Mouse (Mus musculus) G1E (cell line): Measurements from ENCODE around the gene Pus1. TPM values are rescaled to one million over a fixed set of nuclear protein-coding genes. Genes with fewer than 3 reads are reported as not detected.
A peak's percentile ranks its signal among the peaks of the same experiment; 100 is the strongest.
"Not testable (repeated sequence)": the region's sequence is repeated elsewhere in the genome, so short reads cannot be mapped to it uniquely, and the experiment has no call there.

Experiments
- ATAC-seq: 2 replicates; pipeline ENCODE4 v1.8.0; 2016; ENCODE audit warnings: mild to moderate bottlenecking; ENCODE audit not compliant: insufficient number of reproducible peaks, poor library complexity, low FRiP score, severe bottlenecking; ENCODE audit errors: extremely low read depth
- DNase-seq: peaks from one replicate; pipeline ENCODE4 v3.0.0; 2012; ENCODE audit warnings: low spot score
- H3K27me3 ChIP-seq: 2 replicates; pipeline ENCODE4 v1.6.1; 2012; ENCODE audit warnings: mild to moderate bottlenecking, low read length, inconsistent platforms; ENCODE audit not compliant: insufficient read depth
- H3K36me3 ChIP-seq: replicated peaks from 2 replicates; pipeline ENCODE3; 2012; ENCODE audit warnings: mild to moderate bottlenecking, inconsistent platforms
- H3K4me1 ChIP-seq: 2 replicates; pipeline ENCODE4 v1.6.1; 2012; ENCODE audit warnings: low read depth, low read length, inconsistent platforms, mixed read lengths; ENCODE audit not compliant: insufficient read depth
- H3K4me3 ChIP-seq: 2 replicates; pipeline ENCODE4 v1.5.1; 2012; ENCODE audit warnings: low read depth, mild to moderate bottlenecking, inconsistent platforms, low read length, moderate library complexity, mixed read lengths
- H3K9me3 ChIP-seq: replicated peaks from 2 replicates; pipeline ENCODE4 v1.6.1; 2012; ENCODE audit warnings: inconsistent platforms
- CTCF ChIP-seq: IDR thresholded peaks from 2 replicates; pipeline ENCODE4 v1.5.1; 2012; ENCODE audit warnings: low read depth, low read length, inconsistent platforms, mixed read lengths
- GATA1 ChIP-seq: IDR thresholded peaks from 2 replicates; pipeline ENCODE4 v1.6.1; 2012; ENCODE audit warnings: borderline replicate concordance, low read length, inconsistent platforms, mixed read lengths
- GATA2 ChIP-seq: IDR thresholded peaks from 2 replicates; pipeline ENCODE4 v1.6.1; 2012; ENCODE audit warnings: low read depth, low read length, inconsistent platforms, borderline replicate concordance
- POLR2AphosphoS5 ChIP-seq: IDR thresholded peaks from 2 replicates; pipeline ENCODE4 v1.6.1; 2012; ENCODE audit warnings: low read depth, low read length, inconsistent platforms; ENCODE audit not compliant: insufficient replicate concordance
- TAL1 ChIP-seq: conservative IDR thresholded peaks from 2 replicates; pipeline ENCODE4 v1.6.1; 2012; ENCODE audit warnings: low read depth, low read length, inconsistent platforms, mixed read lengths
- polyA plus RNA-seq: library from polyadenylated mRNA; stranded (reverse); fragments of >175 nt; gene quantifications from 2 replicates; pipeline ENCODE4 v1.2.3, GENCODE M21; 2012
- total RNA-seq, 2 experiments: library from RNA; stranded (forward) in 1 of 2; stranded (reverse) in 1 of 2; fragments of 200-1000 nt in 1 of 2; fragments of >200 nt in 1 of 2; fragmentation: Nextera tagmentation in 1 of 2; gene quantifications; 2 replicates each; pipeline ENCODE4 v1.2.3; 2014 to 2017

Gene Pus1
- total and polyA plus RNA-seq, 3 experiments = 17.8 to 143 (median 72.9) TPM

- Histone ChIP-seq H3K27me3 (no peaks in the 10 kb centered on the region), H3K9me3 (no peaks in the 10 kb centered on the region), H3K4me1 (peaks cover 82% of the 10 kb centered on the region), H3K4me3 (no peak overlapping the region), H3K36me3 (peaks cover 80% of the 10 kb centered on the region)
- DNase-seq (no peak), ATAC-seq (no peak)
- TF ChIP-seq GATA1 (no peak), GATA2 (no peak), TAL1 (no peak), POLR2AphosphoS5 (no peak), CTCF (no peak)
Observed at GRCm38 (mm10) chr5:110776141-110776540, 4.3 kb downstream of the Pus1 start.

GRCm38 (mm10) chr5:110774511-110774910, 5.9 kb downstream of the Pus1 start:
- H3K36me3 ChIP-seq = peaks cover 79% of the 10 kb centered on the region
- DNase-seq = no peak
- no peaks in the 10 kb centered on the region for H3K27me3 ChIP-seq
- H3K9me3 ChIP-seq = no peaks in the 10 kb centered on the region
- TF ChIP-seq GATA2 = no peak
- no peak for TF ChIP-seq TAL1
- TF ChIP-seq GATA1 = no peak
- no peak for TF ChIP-seq CTCF
- TF ChIP-seq POLR2AphosphoS5 = no peak
- peak overlapping the region; percentile 61; the same call in 1 of the 2 replicates for H3K4me3 ChIP-seq
- no peak for ATAC-seq
- peaks cover 73% of the 10 kb centered on the region for H3K4me1 ChIP-seq

- Histone ChIP-seq H3K4me1 (peaks cover 73% of the 10 kb centered on the region), H3K4me3 (peak overlapping the region; percentile 23; the same call in 1 of the 2 replicates), H3K36me3 (peaks cover 72% of the 10 kb centered on the region)
- not testable (repeated sequence) for H3K9me3 ChIP-seq, DNase-seq, ATAC-seq, H3K27me3 ChIP-seq
Observed at GRCm38 (mm10) chr5:110772945-110773344, 7.5 kb downstream of the Pus1 start.

DNA sequence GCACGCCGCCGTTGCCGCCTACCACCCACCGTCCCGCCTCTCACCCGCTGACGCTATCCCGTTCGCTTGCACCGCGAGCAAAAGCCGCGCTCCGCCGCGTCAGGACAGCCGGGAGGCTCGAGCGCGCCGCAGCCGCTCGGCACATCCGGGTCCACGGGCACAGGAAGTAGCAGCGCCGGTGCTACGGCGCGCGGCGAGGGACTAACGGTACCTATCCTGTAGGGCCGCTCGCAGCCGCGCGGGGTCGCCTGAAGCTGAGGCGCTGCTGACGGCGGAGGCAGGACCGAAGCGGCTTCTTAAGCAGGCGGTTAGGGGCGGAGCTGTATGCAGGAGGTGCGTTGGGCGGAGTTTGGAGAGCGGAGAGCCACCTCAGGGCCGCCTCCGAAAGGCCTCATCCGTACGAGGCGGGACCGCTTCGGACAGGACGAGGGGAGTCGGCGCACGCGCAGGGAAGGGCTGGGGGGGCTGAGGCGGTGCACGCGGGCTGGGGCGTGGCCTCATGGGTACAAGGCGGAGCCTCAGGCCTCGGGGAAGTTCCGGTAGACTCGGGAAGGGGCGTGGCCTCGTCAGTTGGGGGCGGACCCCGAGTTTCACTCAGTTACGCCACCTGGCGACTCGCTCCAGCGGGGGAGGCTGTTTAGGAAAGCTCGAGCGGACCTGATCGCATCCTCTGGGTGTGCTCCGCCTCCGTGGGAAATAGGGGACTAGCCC, 9.9 kb downstream of the Pus1 start, which contains the start of gene Ep400:
Gene Ep400 (minus strand): TSS at position 270 of the 711 bp plus-strand sequence.
- Histone ChIP-seq H3K4me3 (peak within 1 kb of the TSS; percentile 93), H3K27me3 (no peaks in the 10 kb centered on the region), H3K4me1 (peaks cover 69% of the 10 kb centered on the region), H3K36me3 (peaks cover 58% of the 10 kb centered on the region), H3K9me3 (no peaks in the 10 kb centered on the region)
- DNase-seq (peak; percentile 92), ATAC-seq (peak; percentile 92)
- TF ChIP-seq TAL1 (no peak), POLR2AphosphoS5 (0 out of 2 replicates have a peak, but pooled peaks have one; percentile 45), GATA2 (no peak)

GRCm38 (mm10) chr5:110770031-110770445, 10.4 kb downstream of the Pus1 start:
- H3K4me1 ChIP-seq = peaks cover 69% of the 10 kb centered on the region
- peak overlapping the region; percentile 93 for H3K4me3 ChIP-seq
- TF ChIP-seq TAL1 (no peak), POLR2AphosphoS5 (no peak), CTCF (no peak)
- H3K27me3 ChIP-seq = no peaks in the 10 kb centered on the region
- no peaks in the 10 kb centered on the region for H3K9me3 ChIP-seq
- DNase-seq (peak; percentile 29), ATAC-seq (no peak)
- peaks cover 58% of the 10 kb centered on the region for H3K36me3 ChIP-seq

- Histone ChIP-seq H3K4me1 (peaks cover 65% of the 10 kb centered on the region), H3K4me3 (peak overlapping the region; percentile 93), H3K9me3 (no peaks in the 10 kb centered on the region), H3K36me3 (peaks cover 56% of the 10 kb centered on the region), H3K27me3 (no peaks in the 10 kb centered on the region)
- DNase-seq = no peak
- ATAC-seq = no peak
- TF ChIP-seq GATA2 = no peak
- TF ChIP-seq GATA1 = no peak
- no peak for TF ChIP-seq CTCF
- TF ChIP-seq TAL1 = 0 out of 2 replicates have a peak, but pooled peaks have one; percentile 19
- TF ChIP-seq POLR2AphosphoS5 = no peak
Observed at GRCm38 (mm10) chr5:110769272-110769671, 11.2 kb downstream of the Pus1 start.

DNA sequence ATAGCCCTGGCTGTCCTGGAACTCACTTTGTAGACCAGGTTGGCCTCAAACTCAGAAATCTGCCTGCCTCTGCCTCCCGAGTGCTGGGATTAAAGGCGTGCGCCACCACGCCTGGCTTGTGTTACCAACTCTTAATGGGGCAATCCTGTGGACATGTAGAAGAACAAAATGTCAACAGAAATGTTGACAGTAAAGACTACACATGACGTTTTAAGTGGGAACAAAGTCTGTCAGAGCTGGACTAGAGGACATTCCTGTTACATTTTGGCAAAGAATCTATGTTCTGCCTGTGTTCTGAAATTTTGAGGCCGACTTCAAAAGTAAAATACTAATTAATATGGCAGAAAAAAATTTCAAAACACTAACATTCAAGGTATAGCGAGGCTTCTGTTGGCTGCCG, 16.6 kb downstream of the Pus1 start:
- H3K9me3 ChIP-seq = no peaks in the 10 kb centered on the region
- no peak overlapping the region for H3K4me3 ChIP-seq
- ATAC-seq (no peak), DNase-seq (no peak)
- TF ChIP-seq TAL1 (no peak), CTCF (no peak), GATA1 (no peak), GATA2 (no peak), POLR2AphosphoS5 (no peak)
- H3K36me3 ChIP-seq = peaks cover 58% of the 10 kb centered on the region
- peaks cover 51% of the 10 kb centered on the region for H3K4me1 ChIP-seq
- no peaks in the 10 kb centered on the region for H3K27me3 ChIP-seq
